Mouse (Mus musculus) hindbrain, postnatal 0 days (tissue): ENCODE results near the gene Nynrin. TPM values are rescaled to one million over a fixed set of nuclear protein-coding genes. Genes with fewer than 3 reads are reported as not detected.
A peak's percentile ranks its signal among the peaks of the same experiment; 100 is the strongest.

Experiments used
- ATAC-seq: fragments of 200-750 bp; cut with Nextera tagmentation; 2 replicates; pipeline ENCODE4 v1.8.0; 2017; ENCODE audit warnings: mild to moderate bottlenecking, moderate TSS enrichment, moderate library complexity
- DNase-seq: peaks from one replicate; pipeline ENCODE4 v3.0.0-alpha.2; 2015; ENCODE audit warnings: low spot score
- H3K27ac ChIP-seq: fragments of 300-500 bp; sonication (generic); 2 replicates; pipeline ENCODE4 v1.5.1; 2014; ENCODE audit warnings: mild to moderate bottlenecking
- H3K27me3 ChIP-seq: fragments of 300-500 bp; sonication (generic); 2 replicates; pipeline ENCODE4 v1.6.1; 2014; ENCODE audit warnings: low read length, mixed read lengths; ENCODE audit not compliant: insufficient read depth
- H3K36me3 ChIP-seq: fragments of 300-500 bp; sonication (generic); 2 replicates; pipeline ENCODE4 v1.6.1; 2014; ENCODE audit warnings: low read length, mixed read lengths; ENCODE audit not compliant: insufficient read depth
- H3K4me1 ChIP-seq: fragments of 300-500 bp; sonication (generic); 2 replicates; pipeline ENCODE4 v1.6.1; 2014; ENCODE audit warnings: antibody characterized with exemption, low read length, mixed read lengths; ENCODE audit not compliant: insufficient read depth
- H3K4me2 ChIP-seq: fragments of 300-500 bp; sonication (generic); 2 replicates; pipeline ENCODE4 v1.6.1; 2014; ENCODE audit warnings: low read depth, mild to moderate bottlenecking, low read length, moderate library complexity, mixed read lengths
- H3K4me3 ChIP-seq: fragments of 300-500 bp; sonication (generic); 2 replicates; pipeline ENCODE4 v1.5.1; 2014; ENCODE audit warnings: low read length
- H3K9ac ChIP-seq: fragments of 300-500 bp; sonication (generic); replicated peaks from 2 replicates; pipeline ENCODE4 v1.6.1; 2014; ENCODE audit warnings: mild to moderate bottlenecking, low read length, moderate library complexity, mixed read lengths
- H3K9me3 ChIP-seq: fragments of 300-500 bp; sonication (generic); 2 replicates; pipeline ENCODE4 v1.6.1; 2016; ENCODE audit warnings: low read length, mixed read lengths
- CTCF ChIP-seq: IDR thresholded peaks from 2 replicates; pipeline ENCODE4 v1.5.1; 2016; ENCODE audit warnings: antibody characterized with exemption, control low read depth, low read depth
- WGBS: fragments of 180-500 bp; shearing (Covaris S2); extraction: QIAGEN DNeasy Blood & Tissue Kit; methylation state at CpG from one replicate; pipeline ENCODE4 v1.1.7; 2014; 5-methylcytosine and 5-hydroxymethylcytosine counted together
- polyA plus RNA-seq: library from polyadenylated mRNA; unstranded; fragments of >200 nt; fragmentation: Nextera tagmentation; extraction: Ambion mirVana; gene quantifications from 2 replicates; pipeline ENCODE4 v1.2.1, GENCODE M21; 2015
- total RNA-seq: library from RNA; depleted of rRNA; stranded (reverse); fragments of >200 nt; gene quantifications from 2 replicates; pipeline ENCODE4 v1.2.3, GENCODE M21; 2014

Nynrin gene
- total and polyA plus RNA-seq, 2 experiments from 2014 or later: 6.4 to 39.3 TPM

GRCm38 (mm10) chr14:55883663-55884062, 29.9 kb downstream of the Nynrin start:
- Histone ChIP-seq H3K9ac (no peak overlapping the region), H3K36me3 (peaks cover 17% of the 10 kb centered on the region; the same call in 1 of the 2 replicates), H3K9me3 (no peaks in the 10 kb centered on the region), H3K4me2 (no peak overlapping the region), H3K4me1 (no peaks in the 10 kb centered on the region), H3K27ac (peak overlapping the region; percentile 87; the same call in 1 of the 2 replicates), H3K27me3 (no peaks in the 10 kb centered on the region), H3K4me3 (no peak overlapping the region)
- ATAC-seq (no peak), DNase-seq (no peak)
- no peak for TF ChIP-seq CTCF
- 87% methylated on average over 12 of the region's 12 CpGs for WGBS

- ATAC-seq (peak; percentile 39), DNase-seq (peak; percentile 78)
- 14% methylated on average over 4 of the region's 4 CpGs for WGBS
- peak within 1 kb of the TSS; percentile 87 for H3K27ac ChIP-seq
- H3K9ac ChIP-seq: peak within 1 kb of the TSS; percentile 81
- no peaks in the 10 kb centered on the region for H3K9me3 ChIP-seq
- H3K36me3 ChIP-seq: peaks cover 17% of the 10 kb centered on the region; the same call in 1 of the 2 replicates
- H3K4me1 ChIP-seq: no peaks in the 10 kb centered on the region
- no peak for TF ChIP-seq CTCF
- H3K4me3 ChIP-seq: peak within 1 kb of the TSS; percentile 79
- no peaks in the 10 kb centered on the region for H3K27me3 ChIP-seq
- H3K4me2 ChIP-seq: peak within 1 kb of the TSS; percentile 68
Observed at GRCm38 (mm10) chr14:55884166-55884565, 30.4 kb downstream of the Nynrin start, which contains the start of gene Cbln3. Cbln3 (minus strand) TSS chr14:55884392.

GRCm38 (mm10) chr14:55884713-55885113, 30.9 kb downstream of the Nynrin start, which contains the start of gene Khnyn:
Khnyn (plus strand) TSS chr14:55884947.
- no peak for TF ChIP-seq CTCF
- DNase-seq: peak; percentile 90
- Histone ChIP-seq H3K9me3 (no peaks in the 10 kb centered on the region), H3K36me3 (peaks cover 17% of the 10 kb centered on the region; the same call in 1 of the 2 replicates), H3K4me1 (no peaks in the 10 kb centered on the region), H3K9ac (peak within 1 kb of the TSS; percentile 81), H3K4me3 (peak within 1 kb of the TSS; percentile 79), H3K27ac (peak within 1 kb of the TSS; percentile 87), H3K27me3 (no peaks in the 10 kb centered on the region), H3K4me2 (peak within 1 kb of the TSS; percentile 68)
- WGBS: 2% methylated on average over 22 of the region's 30 CpGs
- ATAC-seq: peak; percentile 93

- ATAC-seq: peak; percentile 68
Observed at GRCm38 (mm10) chr14:55885114-55885790, 31.4 kb downstream of the Nynrin start.

GRCm38 (mm10) chr14:55885791-55886271, 32.0 kb downstream of the Nynrin start:
- DNase-seq (peak; percentile 45), ATAC-seq (no peak)
- peak overlapping the region; percentile 79 for H3K4me3 ChIP-seq
- H3K9me3 ChIP-seq: no peaks in the 10 kb centered on the region
- H3K4me2 ChIP-seq: peak overlapping the region; percentile 68
- H3K27me3 ChIP-seq: no peaks in the 10 kb centered on the region
- H3K4me1 ChIP-seq: no peaks in the 10 kb centered on the region
- peak overlapping the region; percentile 81 for H3K9ac ChIP-seq
- 7% methylated on average over 16 of the region's 16 CpGs for WGBS
- H3K27ac ChIP-seq: peak overlapping the region; percentile 87
- TF ChIP-seq CTCF: no peak
- H3K36me3 ChIP-seq: peaks cover 17% of the 10 kb centered on the region; the same call in 1 of the 2 replicates

More at GRCm38 (mm10) chr14:55885114-55885790, 31.4 kb downstream of the Nynrin start:
- Histone ChIP-seq H3K4me1 (no peaks in the 10 kb centered on the region), H3K27me3 (no peaks in the 10 kb centered on the region), H3K27ac (peak overlapping the region; percentile 87), H3K9me3 (no peaks in the 10 kb centered on the region), H3K9ac (peak overlapping the region; percentile 81), H3K36me3 (peaks cover 17% of the 10 kb centered on the region; the same call in 1 of the 2 replicates), H3K4me3 (peak overlapping the region; percentile 79), H3K4me2 (peak overlapping the region; percentile 68)
- TF ChIP-seq CTCF: no peak
- WGBS: under 1% methylated on average over 18 of the region's 30 CpGs
- DNase-seq: peak; percentile 48

- DNase-seq (no peak), ATAC-seq (no peak)
- 82% methylated on average over 24 of the region's 24 CpGs for WGBS
- Histone ChIP-seq H3K4me2 (no peak overlapping the region), H3K36me3 (peaks cover 17% of the 10 kb centered on the region; the same call in 1 of the 2 replicates), H3K9ac (no peak overlapping the region; the same call in 1 of the 2 replicates), H3K9me3 (no peaks in the 10 kb centered on the region), H3K4me3 (no peak overlapping the region), H3K4me1 (no peaks in the 10 kb centered on the region), H3K27ac (no peak overlapping the region), H3K27me3 (no peaks in the 10 kb centered on the region)
- no peak for TF ChIP-seq CTCF
Observed at GRCm38 (mm10) chr14:55886571-55887382, 33.0 kb downstream of the Nynrin start.
